Mouse (Mus musculus) CH12.LX (cell line): Measurements from ENCODE around the gene Ephb3. TPM values are rescaled to one million over a fixed set of nuclear protein-coding genes. Genes with fewer than 3 reads are reported as not detected.

Experiments used
- DNase-seq: peaks from one replicate; pipeline ENCODE4 v3.0.0-alpha.2; 2013; ENCODE audit errors: extremely low read depth
- H3K27ac ChIP-seq: 2 replicates; pipeline ENCODE4 v1.5.1; 2012; ENCODE audit warnings: low read depth, mild to moderate bottlenecking, control low read depth, moderate library complexity; ENCODE audit not compliant: insufficient read depth
- H3K27me3 ChIP-seq: replicated peaks from 2 replicates; pipeline ENCODE3; 2012; ENCODE audit warnings: inconsistent platforms
- H3K36me3 ChIP-seq, 2 experiments: replicated peaks in 1 of 2; 2 replicates each; pipeline versions ENCODE3 to v1.6.1; 2012; ENCODE audit warnings: inconsistent platforms in 1 of 2, low read length in 1 of 2, mild to moderate bottlenecking in 1 of 2, mixed read lengths in 1 of 2, moderate library complexity in 1 of 2; ENCODE audit not compliant: control insufficient read depth in 1 of 2, insufficient read depth in 1 of 2
- H3K4me1 ChIP-seq, 2 experiments: 2 replicates each; pipeline ENCODE4 v1.6.1; 2012; ENCODE audit warnings: inconsistent platforms in 1 of 2, moderate library complexity in 1 of 2; ENCODE audit not compliant: insufficient read depth in 2 of 2, control insufficient read depth in 1 of 2
- H3K4me2 ChIP-seq: 2 replicates; pipeline ENCODE4 v1.6.1; 2012; ENCODE audit warnings: low read depth, mild to moderate bottlenecking, control low read depth; ENCODE audit not compliant: poor library complexity, insufficient read depth, severe bottlenecking
- H3K4me3 ChIP-seq, 3 experiments: fragments of 150-350 bp in 1 of 3; sonication (generic) in 1 of 3; replicated peaks in 1 of 3; 2 replicates each; pipeline versions ENCODE3 to v1.5.1; 2011 to 2012; ENCODE audit warnings: low read depth in 2 of 3, low read length in 2 of 3, mild to moderate bottlenecking in 2 of 3, moderate library complexity in 2 of 3, control low read depth in 1 of 3, improper control_type of control experiment in 1 of 3, inconsistent platforms in 1 of 3, mixed read lengths in 1 of 3; ENCODE audit not compliant: poor library complexity in 1 of 3
- H3K79me2 ChIP-seq: replicated peaks from 2 replicates; pipeline ENCODE4 v1.6.1; 2012; ENCODE audit warnings: mild to moderate bottlenecking, moderate library complexity; ENCODE audit not compliant: control insufficient read depth, poor library complexity, insufficient read depth, severe bottlenecking; ENCODE audit errors: extremely low read depth
- H3K9ac ChIP-seq: 2 replicates; pipeline ENCODE4 v1.6.1; 2012; ENCODE audit warnings: low read depth, mild to moderate bottlenecking, control low read depth, moderate library complexity; ENCODE audit not compliant: insufficient read depth
- H3K9me3 ChIP-seq: replicated peaks from 2 replicates; pipeline ENCODE3; 2012; ENCODE audit warnings: low read length, inconsistent platforms, mixed read lengths
- BHLHE40 ChIP-seq: IDR thresholded peaks from 2 replicates; pipeline ENCODE4 v1.6.1; 2011; ENCODE audit warnings: mild to moderate bottlenecking, low read depth, low read length, improper control_type of control experiment
- CHD1 ChIP-seq: IDR thresholded peaks from 2 replicates; pipeline ENCODE4 v1.6.1; 2012; ENCODE audit warnings: low read depth, low read length, improper control_type of control experiment, inconsistent platforms
- CHD2 ChIP-seq: IDR thresholded peaks from 2 replicates; pipeline ENCODE4 v1.6.1; 2011; ENCODE audit warnings: low read length, improper control_type of control experiment
- EP300 ChIP-seq: IDR thresholded peaks from 2 replicates; pipeline ENCODE4 v1.6.1; 2011; ENCODE audit warnings: low read length, improper control_type of control experiment
- ETS1 ChIP-seq: conservative IDR thresholded peaks from 2 replicates; pipeline ENCODE4 v1.6.1; 2012; ENCODE audit warnings: low read depth, mild to moderate bottlenecking, inconsistent platforms, low read length, improper control_type of control experiment, moderate library complexity
- IRF4 ChIP-seq: IDR thresholded peaks from 2 replicates; pipeline ENCODE4 v1.6.1; 2014; ENCODE audit warnings: low read depth, mild to moderate bottlenecking, inconsistent platforms, low read length, improper control_type of control experiment
- JUND ChIP-seq: conservative IDR thresholded peaks from 2 replicates; pipeline ENCODE4 v1.6.1; 2011; ENCODE audit warnings: low read depth, low read length, improper control_type of control experiment
- KAT2A ChIP-seq: IDR thresholded peaks from 2 replicates; pipeline ENCODE4 v1.6.1; 2012; ENCODE audit warnings: low read length, improper control_type of control experiment, inconsistent platforms; ENCODE audit not compliant: insufficient replicate concordance
- MEF2A ChIP-seq: IDR thresholded peaks from 2 replicates; pipeline ENCODE4 v1.6.1; 2014; ENCODE audit warnings: low read depth, mild to moderate bottlenecking, inconsistent platforms, low read length, improper control_type of control experiment, borderline replicate concordance
- MXI1 ChIP-seq: IDR thresholded peaks from 2 replicates; pipeline ENCODE4 v1.6.1; 2011; ENCODE audit warnings: mild to moderate bottlenecking, low read depth, low read length, improper control_type of control experiment
- MYC ChIP-seq: IDR thresholded peaks from 2 replicates; pipeline ENCODE4 v1.6.1; 2011; ENCODE audit warnings: low read depth, mild to moderate bottlenecking, improper control_type of control experiment, low read length
- POLR2AphosphoS2 ChIP-seq: IDR thresholded peaks from 2 replicates; pipeline ENCODE4 v1.6.1; 2011; ENCODE audit warnings: low read depth, low read length, improper control_type of control experiment
- RAD21 ChIP-seq: IDR thresholded peaks from 2 replicates; pipeline ENCODE4 v1.6.1; 2011; ENCODE audit warnings: low read depth, mild to moderate bottlenecking, low read length, improper control_type of control experiment, moderate library complexity
- RCOR1 ChIP-seq: conservative IDR thresholded peaks from 2 replicates; pipeline ENCODE4 v1.6.1; 2012; ENCODE audit warnings: low read depth, mild to moderate bottlenecking, inconsistent platforms, low read length, improper control_type of control experiment
- SIN3A ChIP-seq: IDR thresholded peaks from 2 replicates; pipeline ENCODE4 v1.6.1; 2012; ENCODE audit warnings: low read length, improper control_type of control experiment, inconsistent platforms
- SMC3 ChIP-seq: IDR thresholded peaks from 2 replicates; pipeline ENCODE4 v1.6.1; 2011; ENCODE audit warnings: low read depth, low read length, improper control_type of control experiment
- TCF12 ChIP-seq: IDR thresholded peaks from 2 replicates; pipeline ENCODE4 v1.6.1; 2014; ENCODE audit warnings: low read depth, mild to moderate bottlenecking, inconsistent platforms, low read length, improper control_type of control experiment
- USF2 ChIP-seq: conservative IDR thresholded peaks from 2 replicates; pipeline ENCODE4 v1.6.1; 2011; ENCODE audit warnings: low read depth, low read length, improper control_type of control experiment
- ZC3H11A ChIP-seq: IDR thresholded peaks from 2 replicates; pipeline ENCODE4 v1.6.1; 2012; ENCODE audit warnings: low read depth, mild to moderate bottlenecking, inconsistent platforms, low read length, improper control_type of control experiment
- ZMIZ1 ChIP-seq: IDR thresholded peaks from 2 replicates; pipeline ENCODE4 v1.6.1; 2012; ENCODE audit warnings: low read depth, mild to moderate bottlenecking, inconsistent platforms, low read length, improper control_type of control experiment
- ZNF384 ChIP-seq: IDR thresholded peaks from 2 replicates; pipeline ENCODE4 v1.6.1; 2012; ENCODE audit warnings: low read depth, low read length, improper control_type of control experiment, inconsistent platforms
- dilution Hi-C: fragments of 300-500 bp; cut with MboI; formaldehyde crosslinking; loops from 2 replicates; pipeline ENCODE4 v1.14.3; 2020; ENCODE audit warnings: low sequenced_read_pairs; ENCODE audit not compliant: extremely low pct_unique_long_range_greater_than_20kb, extremely low pct_ligation_motif_present
- in situ Hi-C: fragments of 300-500 bp; cut with MboI; formaldehyde crosslinking; loops from 3 replicates; pipeline ENCODE4 v1.14.3; 2019; ENCODE audit warnings: low sequenced_read_pairs, low pct_ligation_motif_present, low pct_unique_long_range_greater_than_20kb, mixed read lengths
- polyA plus RNA-seq: library from polyadenylated mRNA; unstranded; fragments of >175 nt; gene quantifications from 2 replicates; pipeline ENCODE4 v1.2.1, GENCODE M21; 2012; ENCODE audit warnings: low read depth; ENCODE audit not compliant: insufficient read length
- total RNA-seq, 2 experiments: library from RNA; depleted of rRNA; stranded (reverse); fragments of 300-350 nt in 1 of 2; fragments of >200 nt in 1 of 2; gene quantifications; 2 replicates each; pipeline ENCODE4 v1.2.3; 2012 to 2014

The Ephb3 gene
- total and polyA plus RNA-seq, 3 experiments: not detected

DNA sequence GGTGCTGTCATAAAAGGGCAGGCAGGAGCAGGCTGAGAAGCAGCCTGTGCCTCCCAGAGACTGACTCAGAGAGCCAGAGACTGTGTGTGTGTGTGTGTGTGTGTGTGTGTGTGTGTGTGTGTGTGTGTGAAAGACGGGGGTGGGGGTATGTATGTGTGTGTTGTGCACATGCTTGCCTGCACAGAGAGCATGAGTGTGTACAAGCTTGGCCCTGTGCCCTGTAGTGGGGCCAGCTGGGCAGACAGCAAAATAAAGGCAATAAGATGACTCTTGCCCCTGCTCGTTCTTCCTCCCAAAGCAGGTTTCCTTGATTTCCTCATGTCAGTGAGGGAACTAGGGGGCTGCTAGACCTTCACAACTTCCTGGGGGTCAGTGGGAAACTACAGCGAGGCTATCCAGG, 18.5 kb downstream of the Ephb3 start:
- H3K4me2 ChIP-seq: no peak overlapping the region
- H3K9ac ChIP-seq: no peak overlapping the region
- no peaks in the 10 kb centered on the region for H3K36me3 ChIP-seq
- no peak overlapping the region for H3K4me3 ChIP-seq
- no peaks in the 10 kb centered on the region for H3K79me2 ChIP-seq
- dilution Hi-C loops: no loop called here
- no peaks in the 10 kb centered on the region for H3K9me3 ChIP-seq
- no peak for DNase-seq
- H3K27ac ChIP-seq: no peak overlapping the region
- in situ Hi-C loops: no loop called here
- TF ChIP-seq BHLHE40: no peak
- TF ChIP-seq JUND: no peak
- TF ChIP-seq ZNF384: no peak
- no peak for TF ChIP-seq POLR2AphosphoS2
- TF ChIP-seq MYC: no peak
- no peak for TF ChIP-seq KAT2A
- no peak for TF ChIP-seq SIN3A
- no peak for TF ChIP-seq RCOR1
- TF ChIP-seq EP300: no peak
- no peak for TF ChIP-seq MXI1
- no peaks in the 10 kb centered on the region for H3K27me3 ChIP-seq
- peaks cover 0 to 5% of the 10 kb centered on the region in 2 experiments; a peak in 1 of 4 replicates for H3K4me1 ChIP-seq

GRCm38 (mm10) chr16:21224648-21225240, 20.2 kb downstream of the Ephb3 start:
- H3K4me1 ChIP-seq: peaks cover 0 to 5% of the 10 kb centered on the region in 2 experiments; a peak in 1 of 4 replicates
- H3K27me3 ChIP-seq: peaks cover 3% of the 10 kb centered on the region
- H3K79me2 ChIP-seq: no peaks in the 10 kb centered on the region
- H3K9ac ChIP-seq: no peak overlapping the region
- H3K4me2 ChIP-seq: no peak overlapping the region
- no peak for TF ChIP-seq JUND
- TF ChIP-seq KAT2A: no peak
- TF ChIP-seq IRF4: no peak
- no peak for TF ChIP-seq EP300
- no peak for TF ChIP-seq ETS1
- no peak for TF ChIP-seq CHD2
- TF ChIP-seq RAD21: no peak
- TF ChIP-seq ZMIZ1: no peak
- no peak for TF ChIP-seq BHLHE40
- no peak for TF ChIP-seq CHD1
- no peak for TF ChIP-seq POLR2AphosphoS2
- TF ChIP-seq MEF2A: no peak
- TF ChIP-seq SIN3A: no peak
- no peak for TF ChIP-seq TCF12
- TF ChIP-seq ZC3H11A: no peak
- no peak for TF ChIP-seq USF2
- TF ChIP-seq SMC3: no peak
- H3K4me3 ChIP-seq: no peak overlapping the region
- dilution Hi-C loops (no loop called here), in situ Hi-C loops (no loop called here)
- H3K9me3 ChIP-seq: no peaks in the 10 kb centered on the region
- DNase-seq: no peak
- H3K36me3 ChIP-seq: no peaks in the 10 kb centered on the region
- no peak overlapping the region for H3K27ac ChIP-seq
